Mouse (Mus musculus) B cell, adult 62 days (primary cell): ENCODE results near the gene Slc23a3. TPM values are rescaled to one million over a fixed set of nuclear protein-coding genes. Genes with fewer than 3 reads are reported as not detected.

ENCODE experiments used
- total RNA-seq: library from RNA; stranded (reverse); gene quantifications from 4 replicates; pipeline ENCODE4 v1.2.4, GENCODE M21; 2023

Slc23a3 gene
- 0.85 to 2.7 TPM (median 1.2 TPM) in 4 replicates for total RNA-seq

DNA sequence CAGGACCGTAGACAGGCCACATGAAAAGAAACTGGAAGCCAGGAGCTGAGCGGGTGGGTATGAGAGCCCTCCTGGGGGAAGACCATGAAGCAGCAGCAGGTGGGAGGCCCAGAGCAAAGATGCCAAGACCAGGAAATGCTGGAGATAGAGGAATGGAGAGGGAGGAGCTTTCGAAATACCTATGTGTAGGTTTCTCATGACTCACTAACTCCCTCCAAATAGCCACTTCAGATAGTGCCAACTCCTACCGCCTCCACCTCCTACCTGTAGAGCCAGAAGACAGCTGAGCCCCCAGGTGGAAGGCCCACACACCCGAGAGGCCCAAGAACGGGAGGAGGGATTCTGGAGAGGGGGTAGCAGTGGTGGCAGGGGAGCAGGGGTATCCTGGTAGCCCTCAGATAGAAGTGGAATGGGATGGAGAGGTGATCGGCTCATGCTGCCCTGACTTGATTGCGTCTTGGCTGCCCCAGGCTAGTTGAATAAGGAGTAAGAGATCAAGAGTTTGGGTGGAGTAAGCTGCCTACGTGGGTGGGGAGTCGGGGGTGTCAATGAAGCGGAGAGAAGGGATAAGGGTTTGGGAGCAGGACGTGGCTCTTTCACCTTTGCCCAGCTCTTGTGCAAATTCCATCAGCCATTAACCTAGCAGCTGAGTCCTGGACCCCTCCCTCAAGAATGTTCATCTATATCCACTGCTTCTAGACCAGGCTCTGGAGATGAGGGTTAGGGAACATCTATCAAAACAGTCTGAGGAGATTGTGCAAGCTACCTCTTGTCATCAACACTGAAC, at the start of gene Slc23a3:
Slc23a3 (minus strand) TSS at position 470 of the 787 bp plus-strand sequence.

DNA sequence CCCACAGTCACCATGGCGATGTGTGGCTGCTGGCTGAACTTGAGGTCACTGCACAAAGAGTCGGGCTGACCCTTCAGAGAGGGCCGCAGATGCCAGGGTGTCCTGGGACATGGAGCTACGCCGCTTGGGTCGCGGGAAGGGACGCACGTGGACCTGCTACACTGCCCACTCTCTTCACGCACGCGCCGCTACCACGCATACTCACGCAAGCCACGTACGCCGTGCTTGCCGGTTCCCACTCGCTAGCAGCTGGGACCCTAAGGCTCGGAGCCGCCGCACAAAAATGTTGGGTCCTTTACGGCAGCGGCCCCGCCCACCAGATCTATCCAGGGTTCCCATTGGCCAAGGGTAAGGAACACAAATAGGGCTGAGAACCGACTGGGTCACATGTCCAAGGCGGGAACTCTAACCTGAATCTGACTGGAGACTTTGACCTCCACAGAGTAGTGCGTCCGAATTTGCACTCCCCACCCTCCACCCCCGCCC, 46.5 kb upstream of the Slc23a3 start, which contains the start of gene Abcb6:
Abcb6 (minus strand) TSS at position 288 of the 486 bp plus-strand sequence.

DNA sequence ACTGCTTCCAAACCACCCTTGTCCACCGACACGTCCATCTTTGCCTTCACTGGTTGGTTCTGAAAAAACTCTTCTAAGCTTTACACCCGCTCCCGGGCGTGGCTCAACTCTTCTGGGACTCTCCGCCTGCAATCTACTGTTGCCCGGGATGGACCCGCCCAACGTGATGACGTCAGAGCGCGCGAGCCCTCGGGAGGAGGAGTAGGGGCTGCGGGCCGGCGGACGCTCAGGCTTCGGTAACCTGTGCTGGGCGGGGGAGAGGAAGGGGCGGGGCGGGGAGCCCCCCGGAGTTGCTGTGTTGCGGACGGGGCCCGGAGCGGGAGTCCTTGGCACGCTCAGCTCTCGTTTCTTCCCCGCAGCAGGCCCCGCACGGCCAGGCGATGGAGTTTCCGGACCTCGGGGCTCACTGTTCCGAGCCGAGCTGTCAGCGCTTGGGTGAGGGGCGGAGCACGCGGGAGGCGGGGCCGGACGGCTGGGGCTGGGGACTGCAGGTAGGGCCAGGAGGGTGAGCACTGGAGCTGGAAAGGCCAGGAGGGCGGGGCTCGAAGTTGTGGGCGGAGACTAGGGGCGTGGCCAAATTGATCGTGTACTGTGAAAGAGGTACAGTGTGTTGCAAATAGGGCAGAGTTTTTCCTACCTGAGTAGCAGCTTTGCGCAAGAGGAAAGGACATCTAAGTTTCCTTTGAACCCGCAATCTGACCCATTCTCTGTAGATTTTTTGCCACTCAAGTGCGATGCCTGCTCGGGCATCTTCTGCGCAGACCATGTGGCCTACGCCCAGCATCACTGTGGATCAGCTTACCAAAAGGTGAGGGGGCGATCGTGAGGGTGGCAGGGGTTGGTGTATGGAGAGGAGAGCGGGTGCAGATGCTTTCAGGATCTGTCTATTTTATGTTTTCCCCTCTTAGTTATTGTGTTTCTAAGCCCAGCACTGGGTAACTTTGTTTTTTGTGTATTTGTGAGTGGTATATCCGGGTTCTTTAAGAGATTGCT, 35.1 kb upstream of the Slc23a3 start, which contains the start of gene Zfand2b:
Zfand2b (plus strand) TSS at position 175 of the 993 bp plus-strand sequence.

DNA sequence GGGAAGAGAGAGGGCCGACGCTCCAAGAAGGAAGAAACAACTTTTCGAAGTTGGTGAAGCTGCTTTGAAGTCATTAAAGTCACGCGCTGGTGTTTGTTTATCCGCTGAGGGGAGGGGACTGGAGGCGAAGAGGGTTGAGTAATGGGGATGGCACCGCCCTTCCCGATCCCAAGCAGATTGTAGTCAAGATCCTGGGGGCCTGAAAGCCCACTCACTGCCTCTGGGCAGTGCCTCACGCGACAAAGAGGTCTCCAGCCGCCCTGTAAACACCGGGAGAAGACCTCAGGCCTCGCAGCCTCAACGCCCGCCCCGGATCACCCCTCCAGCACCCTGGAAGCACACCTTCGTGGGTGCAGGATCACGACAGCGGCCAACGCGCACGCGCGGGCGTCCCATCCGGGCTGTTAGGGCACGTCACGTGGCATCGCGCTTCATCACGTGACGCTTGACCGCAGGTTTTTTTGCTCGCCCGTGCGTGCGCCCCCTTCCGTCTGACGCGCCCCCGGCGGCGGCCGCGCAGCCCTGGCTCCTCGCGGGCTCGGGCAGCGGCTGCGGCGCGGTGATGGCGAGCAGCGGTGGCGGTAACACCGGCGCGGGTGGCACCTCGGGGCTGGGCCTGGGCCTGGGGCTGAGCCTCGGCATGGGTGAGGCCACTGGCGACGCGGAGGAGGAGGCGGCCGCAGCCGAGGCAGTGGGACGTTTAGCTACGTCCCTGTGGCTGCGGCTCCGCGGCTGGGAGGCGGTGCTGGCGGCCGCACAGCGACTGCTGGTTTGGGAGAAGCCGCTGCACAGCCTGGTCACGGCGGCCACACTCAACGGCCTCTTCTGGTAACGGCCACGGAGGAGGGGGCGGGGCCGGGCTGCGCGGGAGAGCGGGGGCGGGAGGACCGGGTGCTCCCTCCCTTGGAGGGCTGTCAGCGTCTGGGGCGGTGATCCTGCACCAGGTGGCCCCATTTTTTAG, 8.9 kb upstream of the Slc23a3 start, which contains the start of the genes Cnppd1 and Retreg2:
Cnppd1 (minus strand) TSS at position 411 of the 961 bp plus-strand sequence.
Retreg2 (plus strand) TSS at position 478 of the 961 bp plus-strand sequence.

DNA sequence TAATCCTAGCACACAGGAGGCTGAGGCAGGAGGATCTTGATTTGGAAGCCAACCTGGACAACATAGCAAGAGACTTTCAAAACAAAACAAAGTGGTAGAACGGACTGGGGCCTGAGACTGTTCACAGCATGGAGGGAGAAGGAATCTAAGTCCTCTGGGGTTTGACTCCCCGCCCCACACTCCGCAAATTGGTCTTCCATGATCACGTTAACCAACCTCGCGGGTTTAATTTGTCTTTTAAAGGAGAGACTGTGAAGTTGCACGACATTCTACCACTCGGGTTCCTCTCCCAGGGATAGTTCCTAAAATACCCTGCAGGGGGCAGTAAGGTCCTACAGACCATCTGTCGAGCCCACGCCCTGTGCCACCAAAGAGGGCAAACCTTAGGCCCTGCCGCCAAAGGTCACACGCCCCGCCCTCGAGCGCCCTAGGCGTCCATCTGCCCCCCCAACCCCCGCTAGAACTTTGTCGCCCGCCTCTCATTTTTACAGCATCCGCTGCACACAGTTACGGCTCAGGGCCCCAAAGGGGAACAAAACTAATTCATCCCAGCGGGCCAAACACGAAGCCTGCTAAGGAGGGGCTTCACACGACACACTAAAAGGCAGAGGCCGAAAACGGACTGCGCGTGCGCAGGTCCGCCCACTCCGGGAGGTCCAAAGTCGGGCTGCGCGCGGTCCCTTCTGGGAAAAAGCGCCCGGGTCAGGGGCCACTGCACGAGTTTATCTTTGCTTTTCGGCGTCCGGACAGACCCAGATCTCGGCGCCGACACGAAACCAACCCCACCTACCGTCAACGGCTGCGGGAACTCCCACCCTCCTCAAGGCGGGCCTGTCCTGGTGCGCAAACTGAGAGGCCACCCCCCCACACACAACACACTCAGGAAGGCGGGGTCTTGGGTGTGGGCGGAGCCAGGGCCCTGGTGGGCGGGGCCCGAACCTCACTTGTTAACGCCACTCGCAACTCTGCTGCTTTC, 9.1 kb downstream of the Slc23a3 start, which contains the start of gene Nhej1:
Nhej1 (minus strand) TSS at position 855 of the 976 bp plus-strand sequence.

Other genes starting within 250 kb of the Slc23a3 start
- gene Fev, start 248.5 kb downstream of the Slc23a3 start, total RNA-seq, result not detected in 4 replicates
- gene Cryba2, start 240.7 kb downstream of the Slc23a3 start, total RNA-seq, result not detected in 4 replicates
- not detected in 4 replicates for gene Cfap65, start 198.3 kb downstream of the Slc23a3 start, total RNA-seq
- 0.32 to 0.88 TPM (median 0.42 TPM) in 4 replicates for gene Ihh, start 182.2 kb downstream of the Slc23a3 start, total RNA-seq
- 3.1 to 6.8 TPM (median 4.8 TPM) in 4 replicates for gene Nhej1, start 8.7 kb downstream of the Slc23a3 start, total RNA-seq
- 107 to 110 TPM (median 109 TPM) in 4 replicates for gene Cnppd1, start 8.8 kb upstream of the Slc23a3 start, total RNA-seq
- 71.5 to 78.8 TPM (median 75.5 TPM) in 4 replicates for gene Retreg2, start 8.9 kb upstream of the Slc23a3 start, total RNA-seq
- 37.1 to 48.7 TPM (median 44.9 TPM) in 4 replicates for gene Zfand2b, start 34.8 kb upstream of the Slc23a3 start, total RNA-seq
- 2.5 to 4.2 TPM (median 3.0 TPM) in 4 replicates for gene Abcb6, start 46.5 kb upstream of the Slc23a3 start, total RNA-seq
- gene Ankzf1, start 58.3 kb upstream of the Slc23a3 start, total RNA-seq, result 26.6 to 34.8 TPM (median 29.9 TPM) in 4 replicates
- 33.7 to 38.7 TPM (median 34.2 TPM) in 4 replicates for gene Atg9a, start 58.3 kb upstream of the Slc23a3 start, total RNA-seq
- gene Glb1l, start 76.9 kb upstream of the Slc23a3 start, total RNA-seq, result 16.0 to 21.1 TPM (median 17.4 TPM) in 4 replicates
- 76.3 to 89.8 TPM (median 88.1 TPM) in 4 replicates for gene Stk16, start 76.9 kb upstream of the Slc23a3 start, total RNA-seq
- gene Tuba4a, start 86.0 kb upstream of the Slc23a3 start, total RNA-seq, result 203 to 235 TPM (median 208 TPM) in 4 replicates
- not detected in 4 replicates for gene A630095N17Rik, start 98.2 kb upstream of the Slc23a3 start, total RNA-seq
- 82.6 to 94.0 TPM (median 85.3 TPM) in 4 replicates for gene Dnajb2, start 102.5 kb upstream of the Slc23a3 start, total RNA-seq
- gene Ptprn, start 130.6 kb upstream of the Slc23a3 start, total RNA-seq, result not detected in 4 replicates
- not detected in 4 replicates for gene Resp18, start 144.5 kb upstream of the Slc23a3 start, total RNA-seq
- gene Dnpep, start 184.1 kb upstream of the Slc23a3 start, total RNA-seq, result 48.7 to 54.7 TPM (median 50.8 TPM) in 4 replicates
- gene Des, start 226.4 kb upstream of the Slc23a3 start, total RNA-seq, result not detected in 4 replicates
- not detected in 4 replicates for gene Speg, start 241.4 kb upstream of the Slc23a3 start, total RNA-seq